Mouse (Mus musculus) megakaryocyte, embryonic 14.5 days (primary cell): Measurements from ENCODE around the gene Sema4d.

Experiments
- FLI1 ChIP-seq: IDR thresholded peaks from 2 replicates; pipeline ENCODE4 v1.6.1; 2012; ENCODE audit warnings: low read length, inconsistent platforms, mixed read lengths
- GATA1 ChIP-seq: IDR thresholded peaks from 3 replicates; pipeline ENCODE4 v1.6.1; 2012; ENCODE audit warnings: mixed read lengths, low read length, inconsistent platforms, borderline replicate concordance

- TF ChIP-seq GATA1 (no peak), FLI1 (no peak)
Observed at GRCm38 (mm10) chr13:51777048-51777737, 16.4 kb downstream of the Sema4d start.
